Mouse (Mus musculus) thymus, postnatal 4 days (tissue): ENCODE results near the gene Clcn1.

Experiments
- DNase-seq: peaks from one replicate; pipeline ENCODE4 v3.0.0; 2021

The Clcn1 gene

DNA sequence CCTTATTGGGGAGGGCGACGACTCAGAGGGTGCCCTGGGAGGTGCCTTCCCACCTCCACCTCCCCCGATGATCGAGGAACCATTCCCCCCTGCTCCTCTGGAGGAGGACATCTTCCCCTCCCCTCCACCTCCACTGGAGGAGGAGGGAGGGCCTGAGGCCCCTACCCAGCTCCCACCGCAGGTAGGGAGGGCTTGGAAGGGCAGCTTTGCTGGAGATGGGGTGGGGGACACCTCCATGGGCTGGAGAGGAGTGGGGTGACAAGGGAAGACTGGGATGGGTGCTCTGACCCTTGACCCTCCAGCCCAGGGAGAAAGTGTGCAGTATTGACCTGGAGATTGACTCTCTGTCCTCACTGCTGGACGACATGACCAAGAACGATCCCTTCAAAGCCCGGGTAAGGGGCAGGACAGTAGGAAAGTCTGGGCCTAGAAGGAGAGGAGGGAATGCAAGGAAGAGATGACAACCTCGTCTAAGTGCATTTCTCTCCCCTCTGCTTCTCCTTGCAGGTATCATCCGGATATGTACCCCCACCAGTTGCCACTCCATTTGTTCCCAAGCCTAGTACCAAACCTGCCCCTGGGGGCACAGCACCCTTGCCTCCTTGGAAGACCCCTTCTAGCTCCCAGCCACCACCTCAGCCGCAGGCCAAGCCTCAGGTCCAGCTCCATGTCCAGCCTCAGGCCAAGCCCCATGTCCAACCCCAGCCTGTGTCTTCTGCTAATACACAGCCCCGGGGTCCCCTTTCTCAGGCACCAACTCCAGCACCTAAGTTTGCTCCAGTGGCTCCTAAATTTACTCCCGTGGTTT lies 64.7 kb downstream of the Clcn1 start:
- no peak for DNase-seq

- no peak for DNase-seq
Measured at GRCm38 (mm10) chr6:42351776-42352485, 65.4 kb downstream of the Clcn1 start.

DNA sequence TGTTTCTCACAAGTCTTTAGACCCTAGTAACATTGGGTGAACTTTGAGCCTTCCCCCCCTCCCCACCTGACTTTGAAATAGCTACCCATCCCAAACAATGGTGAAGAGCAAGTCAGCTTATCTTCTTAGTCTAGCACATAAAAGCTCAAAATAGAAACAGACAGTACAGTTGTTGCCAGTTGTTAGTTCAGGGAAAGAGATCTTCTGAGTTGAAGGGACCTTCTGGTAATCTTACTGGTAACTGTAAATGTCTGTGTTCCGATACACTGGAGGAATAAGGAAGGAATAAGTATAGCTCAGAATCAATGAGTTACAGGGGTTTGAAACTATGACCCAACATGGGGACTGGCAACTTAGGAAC lies 66.0 kb downstream of the Clcn1 start:
- no peak for DNase-seq

DNA sequence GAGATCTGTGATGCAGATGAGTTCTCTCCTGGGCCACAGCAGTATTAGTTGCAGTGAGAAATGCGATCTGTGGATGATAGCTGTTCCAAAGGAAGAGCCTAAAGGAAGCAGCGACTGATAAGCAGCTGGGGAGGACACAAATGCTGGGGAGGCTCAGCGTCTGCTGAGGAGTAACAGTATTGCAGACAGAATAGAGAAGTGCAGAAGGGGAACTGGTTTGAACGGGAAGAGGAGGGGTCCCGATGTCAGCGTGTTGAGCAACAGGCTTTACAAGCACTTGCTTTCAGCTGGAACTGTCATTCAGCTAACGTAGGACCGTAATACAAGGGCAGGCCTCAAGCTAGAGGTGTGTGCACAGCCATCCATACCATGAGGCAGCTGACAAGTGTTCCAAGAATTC lies 66.7 kb downstream of the Clcn1 start:
- no peak for DNase-seq

GRCm38 (mm10) chr6:42354076-42355019 lies 67.9 kb downstream of the Clcn1 start:
- no peak for DNase-seq

DNA sequence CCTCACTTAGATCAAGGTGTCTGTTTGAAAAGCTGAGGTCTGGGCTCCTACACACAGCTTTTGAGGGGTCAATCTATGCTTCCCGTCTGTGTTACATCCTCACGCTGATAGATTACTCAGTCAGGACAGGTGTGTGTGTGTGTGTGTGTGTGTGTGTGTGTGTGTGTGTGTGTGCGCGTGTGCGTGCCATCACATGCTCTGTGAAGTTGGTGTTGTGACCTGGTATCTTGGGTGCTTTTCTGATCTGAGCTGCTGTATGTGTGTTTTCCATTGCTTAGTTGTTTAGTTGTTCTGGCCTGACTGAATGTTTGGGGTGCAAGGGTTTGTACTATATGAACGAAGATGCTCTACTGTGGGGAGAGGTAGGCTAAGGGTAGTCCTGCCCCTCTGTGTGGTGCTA lies 68.9 kb downstream of the Clcn1 start:
- DNase-seq, result no peak

DNA sequence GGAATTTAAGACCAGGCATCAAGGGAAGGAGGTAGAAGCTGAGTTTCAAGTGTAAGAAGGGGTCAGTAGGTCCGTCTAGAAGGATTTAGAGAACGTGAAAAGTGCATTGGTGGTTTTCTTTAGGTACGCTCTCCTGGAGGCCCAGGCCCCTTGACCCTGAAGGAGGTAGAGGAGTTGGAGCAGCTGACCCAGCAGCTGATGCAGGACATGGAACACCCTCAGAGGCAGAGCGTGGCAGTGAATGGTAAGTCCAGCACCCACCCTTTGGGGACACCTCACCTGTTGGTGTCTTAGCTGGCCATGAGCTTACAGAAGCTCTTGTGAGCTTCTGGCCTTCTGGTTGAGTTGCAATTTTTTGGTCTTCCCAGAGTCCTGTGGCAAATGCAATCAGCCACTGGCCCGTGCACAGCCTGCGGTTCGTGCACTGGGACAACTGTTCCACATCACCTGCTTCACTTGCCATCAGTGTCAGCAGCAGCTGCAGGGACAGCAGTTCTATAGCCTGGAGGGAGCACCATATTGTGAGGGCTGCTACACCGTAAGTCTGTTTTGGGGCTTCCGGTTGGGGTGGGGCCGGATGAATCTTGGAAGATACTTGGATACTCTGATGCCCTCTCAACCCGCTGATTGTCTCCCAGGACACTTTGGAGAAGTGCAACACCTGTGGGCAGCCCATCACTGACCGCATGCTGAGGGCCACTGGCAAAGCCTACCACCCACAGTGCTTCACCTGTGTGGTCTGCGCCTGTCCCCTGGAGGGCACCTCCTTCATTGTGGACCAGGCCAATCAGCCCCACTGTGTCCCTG lies 69.5 kb downstream of the Clcn1 start:
- DNase-seq, result no peak

GRCm38 (mm10) chr6:42356913-42357312 lies 70.4 kb downstream of the Clcn1 start:
- DNase-seq, result no peak

DNA sequence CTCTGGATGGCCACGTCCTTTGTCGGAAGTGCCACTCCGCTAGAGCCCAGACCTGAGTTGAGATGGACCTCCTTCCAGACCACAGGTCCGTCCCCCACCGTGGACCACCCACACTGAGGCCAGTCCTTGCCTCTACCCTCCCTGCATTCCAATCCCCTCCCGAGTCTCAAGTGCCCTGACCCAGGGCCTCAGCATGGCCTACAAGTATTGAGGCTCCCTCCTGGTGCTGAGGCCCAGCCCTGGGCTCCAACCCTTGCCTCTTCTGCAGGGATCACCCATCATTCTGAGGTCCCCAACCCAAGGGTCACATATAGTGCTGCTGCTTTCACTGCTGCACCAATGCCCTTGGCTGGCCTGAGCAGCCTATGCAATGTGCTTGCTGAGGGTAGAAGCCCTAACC lies 71.4 kb downstream of the Clcn1 start:
- no peak for DNase-seq

DNA sequence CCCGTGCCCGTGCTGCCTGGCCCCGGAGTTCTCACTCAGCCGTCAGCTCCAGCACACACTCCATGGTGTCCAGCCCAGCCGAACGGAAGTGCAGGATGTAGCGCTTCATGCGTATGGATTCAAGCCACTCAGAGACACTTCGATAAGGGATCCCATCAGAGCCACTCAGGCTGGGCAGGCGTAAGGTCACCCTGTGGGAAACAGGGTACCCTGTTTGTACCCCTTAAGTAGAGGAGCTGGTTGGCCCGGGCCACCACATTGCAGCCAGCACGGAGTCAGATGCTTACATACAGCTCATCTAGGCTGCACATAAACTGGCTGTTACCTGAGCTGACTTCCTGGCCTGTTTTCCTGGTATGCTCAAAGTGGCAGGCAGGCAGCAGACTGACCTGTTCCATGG lies 72.4 kb downstream of the Clcn1 start:
- no peak for DNase-seq

DNA sequence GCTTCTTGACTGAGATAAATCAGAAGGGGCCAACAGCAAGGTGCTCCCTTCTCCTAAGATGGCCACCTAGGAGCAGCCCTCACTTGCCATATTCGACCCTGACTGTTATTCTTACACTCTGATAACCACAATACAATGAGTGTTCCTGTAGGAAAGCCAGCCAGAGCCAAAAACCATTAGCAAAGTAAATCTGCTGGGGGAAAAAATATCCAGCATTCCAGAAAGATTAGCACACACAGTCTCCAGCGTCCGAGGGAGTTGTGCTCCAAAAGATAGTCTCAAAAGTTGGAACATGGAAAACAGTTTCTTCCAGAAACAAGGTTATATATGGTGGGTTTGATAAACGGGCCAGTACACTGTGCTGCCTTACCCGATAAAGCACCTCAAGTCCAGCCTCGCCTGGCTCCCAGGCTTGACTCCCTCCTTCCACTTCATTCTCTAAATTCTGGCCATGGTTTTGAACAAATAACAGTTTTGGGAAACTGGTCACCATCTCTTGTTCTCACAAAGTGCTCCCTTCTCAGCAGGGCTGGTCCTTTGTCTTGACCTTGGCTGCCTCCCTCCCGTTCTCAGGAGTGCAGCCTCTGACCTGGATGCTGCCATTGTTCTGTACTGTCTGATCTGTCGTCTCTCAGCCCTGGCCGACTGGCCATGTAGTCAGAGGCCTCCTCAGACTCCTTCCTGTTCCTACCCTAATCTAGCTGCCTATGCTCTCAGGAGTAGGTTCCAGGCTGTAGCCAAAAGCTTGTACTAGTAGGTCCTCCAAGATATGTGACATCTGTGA lies 73.1 kb downstream of the Clcn1 start:
- no peak for DNase-seq

GRCm38 (mm10) chr6:42360231-42360840 lies 73.9 kb downstream of the Clcn1 start:
- no peak for DNase-seq

- no peak for DNase-seq
Measured at GRCm38 (mm10) chr6:42361041-42361895, 74.8 kb downstream of the Clcn1 start.

- no peak for DNase-seq
Measured at GRCm38 (mm10) chr6:42362074-42362473, 75.6 kb downstream of the Clcn1 start.

DNA sequence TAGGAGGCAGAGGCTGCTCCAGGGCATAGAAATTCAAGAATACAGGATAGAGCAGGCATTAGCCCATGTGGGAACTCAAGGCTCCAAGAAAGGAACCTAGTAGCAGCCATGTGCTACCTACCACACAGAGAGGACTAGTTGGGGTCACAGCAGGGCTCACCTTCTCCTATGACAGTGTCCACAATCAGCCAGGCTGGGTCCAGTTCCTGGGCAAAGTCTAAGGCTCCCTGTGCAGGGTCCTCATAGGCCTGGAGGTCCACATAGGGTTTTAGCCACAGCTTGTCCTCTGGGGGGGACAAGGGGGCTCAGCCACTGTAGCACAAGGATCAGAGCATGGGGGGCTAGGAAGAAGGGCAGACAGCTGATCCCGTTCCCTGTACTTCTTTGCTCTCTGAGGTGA lies 76.0 kb downstream of the Clcn1 start:
- DNase-seq, result no peak

DNA sequence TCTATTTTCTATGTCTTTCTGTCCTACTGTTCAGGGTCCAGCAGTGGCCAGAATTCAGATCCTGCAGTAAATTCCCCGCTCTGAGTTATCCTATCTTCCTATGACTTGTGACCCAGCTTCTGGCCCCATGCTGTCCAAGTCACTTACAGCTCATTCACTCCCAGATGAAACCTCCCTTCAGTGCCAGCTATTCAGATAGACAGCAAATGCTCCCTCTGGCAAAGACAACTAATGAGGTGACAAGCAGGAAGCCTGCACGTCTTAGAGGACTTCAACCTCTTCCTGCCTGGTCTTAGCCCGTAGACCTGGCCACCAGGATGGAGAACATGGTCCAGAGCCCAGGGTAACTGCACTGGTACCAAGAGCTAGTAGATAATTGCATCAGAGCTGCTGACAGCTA lies 76.5 kb downstream of the Clcn1 start:
- DNase-seq, result no peak

- no peak for DNase-seq
Measured at GRCm38 (mm10) chr6:42364066-42364465, 77.6 kb downstream of the Clcn1 start.

GRCm38 (mm10) chr6:42364607-42365006 lies 78.1 kb downstream of the Clcn1 start:
- DNase-seq, result no peak

DNA sequence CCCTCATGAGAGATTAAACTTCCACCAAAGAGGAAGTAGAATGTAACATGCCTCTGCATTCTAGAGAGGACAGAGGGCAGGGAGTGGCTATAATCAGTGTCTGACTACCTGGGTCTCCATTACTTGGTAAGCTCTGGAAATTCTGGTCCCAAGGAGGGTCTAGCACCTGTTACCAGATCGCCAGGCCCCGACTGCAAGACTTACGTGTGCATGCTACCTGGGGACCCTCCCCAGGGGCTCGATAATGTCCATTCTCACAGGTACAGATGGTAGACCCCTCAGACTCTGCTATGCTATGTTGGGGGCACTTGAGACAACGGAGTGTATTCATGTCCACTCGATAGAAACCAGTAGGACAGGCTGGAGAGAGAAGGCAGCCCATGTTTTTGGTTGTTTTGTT lies 78.7 kb downstream of the Clcn1 start:
- DNase-seq, result no peak
